13 mouse cellular contexts compared by ENCODE assay signal in genomic region chr2:168712199-168713176, GRCm38 (mm10). TPM values are rescaled to one million over a fixed set of nuclear protein-coding genes. Genes with fewer than 3 reads are reported as not detected.
DNase-seq lines count a peak whose midpoint lies in the region; ATAC-seq and TF ChIP-seq lines count a peak whose summit lies in the region.
"Had no signal": no experiment of that assay in that cellular context is flagged by ENCODE, and none has a peak within 500 bp of the region (broad histone marks: within the 10 kb centered on the region; RNA-seq: fewer than 3 reads in every experiment).

No protein-coding gene starts in this region.

- peak; percentile 39 to 42 for DNase-seq in left cerebral cortex, postnatal 36 days (ENCODE audit: low spot score in 2 of 2)
- DNase-seq in left cerebral cortex, adult 11 months (ENCODE audit: low spot score): no peak
- peak; percentile 45 to 54 for DNase-seq in cerebellum, postnatal 14 days
- no peak for DNase-seq in kidney, postnatal 25 days
- DNase-seq in liver, postnatal 0 days: no peak
- DNase-seq: thymus, postnatal 25 days had no signal

- no peak overlapping the region for H3K4me2 ChIP-seq in forebrain, embryonic 12.5 days
- H3K4me2 ChIP-seq in forebrain, embryonic 16.5 days (ENCODE audit: low read length): no peak overlapping the region
- no peak overlapping the region for H3K4me2 ChIP-seq in limb, embryonic 15.5 days
- H3K4me2 ChIP-seq in liver, postnatal 0 days (ENCODE audit: low read depth, low read length): no peak overlapping the region
- H3K4me2 ChIP-seq: embryonic facial prominence, embryonic 13.5 days had no signal

- 0 out of 2 replicates have a peak, but pooled peaks cover 7% of the 10 kb centered on the region for H3K36me3 ChIP-seq in forebrain, embryonic 12.5 days (replicated peaks)
- H3K36me3 ChIP-seq in forebrain, embryonic 16.5 days (ENCODE audit: control insufficient read depth, insufficient read depth): peaks cover 7% of the 10 kb centered on the region
- peaks cover 11% of the 10 kb centered on the region; the same call in 1 of the 2 replicates for H3K36me3 ChIP-seq in limb, embryonic 15.5 days
- H3K36me3 ChIP-seq in liver, postnatal 0 days (replicated peaks; ENCODE audit: insufficient read depth, low read length): no peaks in the 10 kb centered on the region

- no peak for ATAC-seq in forebrain, embryonic 12.5 days (ENCODE audit: low FRiP score)
- no peak for ATAC-seq in forebrain, embryonic 16.5 days
- peak; percentile 27; the same call in 1 of the 2 replicates for ATAC-seq in limb, embryonic 15.5 days (ENCODE audit: insufficient number of reproducible peaks, low FRiP score, low TSS enrichment, low read depth)
- no peak for ATAC-seq in liver, postnatal 0 days
- ATAC-seq: activated CD4-positive, CD25-positive, alpha-beta regulatory T cell, adult 4 months had no signal

- H3K27ac ChIP-seq in forebrain, embryonic 12.5 days: no peak overlapping the region
- H3K27ac ChIP-seq in forebrain, embryonic 16.5 days (ENCODE audit: low read length): no peak overlapping the region
- 0 out of 2 replicates have a peak overlapping the region, but pooled peaks have one; percentile 17 for H3K27ac ChIP-seq in limb, embryonic 15.5 days
- no peak overlapping the region for H3K27ac ChIP-seq in liver, postnatal 0 days (ENCODE audit: low read depth)
- H3K27ac ChIP-seq: embryonic facial prominence, embryonic 13.5 days had no signal

- no peak for TF ChIP-seq CTCF in liver, postnatal 0 days (IDR thresholded peaks at IDR 0.05; ENCODE audit: low read depth)

- TF ChIP-seq EP300 in liver, postnatal 0 days (IDR thresholded peaks at IDR 0.05; ENCODE audit: low read depth): no peak

- intact Hi-C loops in left cerebral cortex, postnatal 36 days (cut with DNase I): no loop called here

- no peaks in the 10 kb centered on the region for H3K27me3 ChIP-seq in forebrain, embryonic 12.5 days
- no peaks in the 10 kb centered on the region for H3K27me3 ChIP-seq in forebrain, embryonic 16.5 days (replicated peaks; ENCODE audit: control insufficient read depth, insufficient read depth, low read length)
- no peaks in the 10 kb centered on the region for H3K27me3 ChIP-seq in limb, embryonic 15.5 days
- H3K27me3 ChIP-seq in liver, postnatal 0 days (ENCODE audit: insufficient read depth, low read length): no peaks in the 10 kb centered on the region
- H3K27me3 ChIP-seq: embryonic facial prominence, embryonic 13.5 days had no signal

- peak overlapping the region; percentile 14; the same call in 1 of the 2 replicates for H3K9ac ChIP-seq in forebrain, embryonic 12.5 days
- H3K9ac ChIP-seq in forebrain, embryonic 16.5 days (replicated peaks; ENCODE audit: low read depth, low read length): no peak overlapping the region
- no peak overlapping the region for H3K9ac ChIP-seq in limb, embryonic 15.5 days
- no peak overlapping the region for H3K9ac ChIP-seq in liver, postnatal 0 days (replicated peaks)
- H3K9ac ChIP-seq: embryonic facial prominence, embryonic 13.5 days had no signal

- 83% methylated on average over 20 of the region's 20 CpGs for WGBS in forebrain, embryonic 12.5 days
- WGBS in forebrain, embryonic 16.5 days: 83% methylated on average over 19 of the region's 20 CpGs
- whole genome bisulfite sequencing in limb, embryonic 15.5 days: 67% methylated on average over 20 of the region's 20 CpGs
- WGBS in liver, postnatal 0 days (ENCODE audit: insufficient replicate concordance): 76% methylated on average over 20 of the region's 20 CpGs

- H3K4me1 ChIP-seq in forebrain, embryonic 12.5 days: peaks cover 17% of the 10 kb centered on the region
- peaks cover 7% of the 10 kb centered on the region for H3K4me1 ChIP-seq in forebrain, embryonic 16.5 days (replicated peaks; ENCODE audit: control insufficient read depth, insufficient read depth, low read length)
- H3K4me1 ChIP-seq in limb, embryonic 15.5 days: 0 out of 2 replicates have a peak, but pooled peaks cover 3% of the 10 kb centered on the region
- no peaks in the 10 kb centered on the region for H3K4me1 ChIP-seq in liver, postnatal 0 days (ENCODE audit: insufficient read depth)

- no peaks in the 10 kb centered on the region for H3K9me3 ChIP-seq in forebrain, embryonic 12.5 days
- no peaks in the 10 kb centered on the region for H3K9me3 ChIP-seq in forebrain, embryonic 16.5 days (ENCODE audit: control insufficient read depth, low read length)
- no peaks in the 10 kb centered on the region for H3K9me3 ChIP-seq in limb, embryonic 15.5 days
- H3K9me3 ChIP-seq in liver, postnatal 0 days (ENCODE audit: low read length): no peaks in the 10 kb centered on the region
- H3K9me3 ChIP-seq: embryonic facial prominence, embryonic 13.5 days had no signal

- no peak overlapping the region for H3K4me3 ChIP-seq in forebrain, embryonic 12.5 days (replicated peaks)
- no peak overlapping the region for H3K4me3 ChIP-seq in forebrain, embryonic 16.5 days (replicated peaks; ENCODE audit: low read length)
- H3K4me3 ChIP-seq in limb, embryonic 15.5 days: no peak overlapping the region
- H3K4me3 ChIP-seq in liver, postnatal 0 days (ENCODE audit: low read depth, low read length): no peak overlapping the region
- H3K4me3 ChIP-seq: embryonic facial prominence, embryonic 13.5 days had no signal

RNA-seq across cellular contexts. Expression of gene Atp9a, which starts 29.7 kb away (rescaled TPM):
- polyA plus RNA-seq in forebrain, embryonic 12.5 days (2016; fragmentation: Nextera tagmentation; extraction: Ambion mirVana): 27.6 and 28.3 TPM in 2 replicates
- 53.9 and 60.4 TPM in 2 replicates for polyA plus RNA-seq in forebrain, embryonic 16.5 days (2015; fragmentation: Nextera tagmentation; extraction: Ambion mirVana)
- 100 to 1,000 TPM; 390 to 450 TPM for total RNA-seq in left cerebral cortex, postnatal 36 days (2021)
- 24.6 and 31.6 TPM in 2 replicates for polyA plus RNA-seq in limb, embryonic 15.5 days (2015; fragmentation: Nextera tagmentation; extraction: Ambion mirVana)
- polyA plus RNA-seq in liver, postnatal 0 days (2015; fragmentation: Nextera tagmentation; extraction: Ambion mirVana): 7.3 and 7.8 TPM in 2 replicates

RNA-seq across cellular contexts. Expression of gene Sall4, which starts 55.3 kb away (rescaled TPM):
- 4.6 and 6.9 TPM in 2 replicates for polyA plus RNA-seq in forebrain, embryonic 12.5 days (2016; fragmentation: Nextera tagmentation; extraction: Ambion mirVana)
- 0.54 and 1.1 TPM in 2 replicates for polyA plus RNA-seq in forebrain, embryonic 16.5 days (2015; fragmentation: Nextera tagmentation; extraction: Ambion mirVana)
- total RNA-seq in left cerebral cortex, postnatal 36 days (2021): under 1 TPM in 1 of 2 experiments, not detected in 1; 0.18 TPM
- 0.38 and 0.45 TPM in 2 replicates for polyA plus RNA-seq in limb, embryonic 15.5 days (2015; fragmentation: Nextera tagmentation; extraction: Ambion mirVana)
- 3.1 TPM in 2 replicates for polyA plus RNA-seq in liver, postnatal 0 days (2015; fragmentation: Nextera tagmentation; extraction: Ambion mirVana)
- total RNA-seq: CH12.LX; hematopoietic stem cell, adult 5-6 weeks had no signal

Comparison
In these comparisons a context has a peak if more than half of its experiments do, and no peak if none do; other contexts are left out.
1. DNase-seq: peak in left cerebral cortex, postnatal 36 days (2 of 2) and cerebellum, postnatal 14 days (2 of 2); none in left cerebral cortex, adult 11 months (single experiment), kidney, postnatal 25 days (0 of 2) and liver, postnatal 0 days (single experiment).